Mouse (Mus musculus) adrenal gland (tissue): ENCODE measurements around the gene H2-Ab1.

Experiments
- intact Hi-C: fragments of 180-260 bp; cut with DNase I; formaldehyde crosslinking; loops from one replicate; pipeline ENCODE4 v1.15.1; 2025

H2-Ab1 gene

GRCm38 (mm10) chr17:34237741-34238140 is 19.7 kb upstream of the H2-Ab1 start:
- intact Hi-C loops, result loop anchor here (10.0 kb wide), 1 partner anchor 163 kb away; no protein-coding TSS in a partner anchor

GRCm38 (mm10) chr17:34238706-34239105 is 18.8 kb upstream of the H2-Ab1 start, which contains the start of gene H2-Ob:
Gene H2-Ob, plus strand, starts transcription at chr17:34238903.
- intact Hi-C loops, result loop anchor here (10.0 kb wide), 1 partner anchor 164 kb away; no protein-coding TSS in a partner anchor

GRCm38 (mm10) chr17:34239601-34240041 is 17.9 kb upstream of the H2-Ab1 start:
- intact Hi-C loops, result loop anchor here (10.0 kb wide), 1 partner anchor 165 kb away; no protein-coding TSS in a partner anchor

- intact Hi-C loops, result no loop called here
Observed at GRCm38 (mm10) chr17:34240366-34240765, 17.1 kb upstream of the H2-Ab1 start.

GRCm38 (mm10) chr17:34240916-34241315 is 16.6 kb upstream of the H2-Ab1 start:
- intact Hi-C loops, result no loop called here

GRCm38 (mm10) chr17:34244656-34245055 is 12.8 kb upstream of the H2-Ab1 start:
- intact Hi-C loops, result no loop called here

GRCm38 (mm10) chr17:34247047-34247446 is 10.4 kb upstream of the H2-Ab1 start:
- intact Hi-C loops, result no loop called here

- intact Hi-C loops, result no loop called here
Observed at GRCm38 (mm10) chr17:34248764-34249163, 8.7 kb upstream of the H2-Ab1 start.

- intact Hi-C loops, result no loop called here
Observed at GRCm38 (mm10) chr17:34249361-34249760, 8.1 kb upstream of the H2-Ab1 start.

- intact Hi-C loops, result loop anchor here (1.0 kb wide), 2 partner anchors 62 to 98 kb away; no protein-coding TSS in a partner anchor
Observed at GRCm38 (mm10) chr17:34249878-34250277, 7.6 kb upstream of the H2-Ab1 start.

- intact Hi-C loops, result no loop called here
Observed at GRCm38 (mm10) chr17:34251666-34252065, 5.8 kb upstream of the H2-Ab1 start.

- intact Hi-C loops, result no loop called here
Observed at GRCm38 (mm10) chr17:34256501-34256900, 988 bp upstream of the H2-Ab1 start.

GRCm38 (mm10) chr17:34260551-34260950 is 3.1 kb downstream of the H2-Ab1 start:
- intact Hi-C loops, result no loop called here

GRCm38 (mm10) chr17:34261502-34261901 is 4.0 kb downstream of the H2-Ab1 start:
- intact Hi-C loops, result no loop called here

- intact Hi-C loops, result no loop called here
Observed at GRCm38 (mm10) chr17:34263068-34263467, 5.6 kb downstream of the H2-Ab1 start.

GRCm38 (mm10) chr17:34263811-34264371 is 6.4 kb downstream of the H2-Ab1 start:
- intact Hi-C loops, result no loop called here

GRCm38 (mm10) chr17:34264452-34265351 is 7.2 kb downstream of the H2-Ab1 start:
- intact Hi-C loops, result no loop called here

GRCm38 (mm10) chr17:34268262-34268661 is 10.8 kb downstream of the H2-Ab1 start:
- intact Hi-C loops, result no loop called here

GRCm38 (mm10) chr17:34268748-34269147 is 11.3 kb downstream of the H2-Ab1 start:
- intact Hi-C loops, result no loop called here

- intact Hi-C loops, result no loop called here
Observed at GRCm38 (mm10) chr17:34269817-34270216, 12.3 kb downstream of the H2-Ab1 start.

- intact Hi-C loops, result no loop called here
Observed at GRCm38 (mm10) chr17:34270230-34270629, 12.7 kb downstream of the H2-Ab1 start.

- intact Hi-C loops, result no loop called here
Observed at GRCm38 (mm10) chr17:34270940-34271339, 13.5 kb downstream of the H2-Ab1 start.
